Mouse (Mus musculus) hindbrain, embryonic 14.5 days (tissue): ENCODE measurements around the gene Sema6b. TPM values are rescaled to one million over a fixed set of nuclear protein-coding genes. Genes with fewer than 3 reads are reported as not detected.

Experiments used
- ATAC-seq: fragments of 200-750 bp; cut with Nextera tagmentation; 2 replicates; pipeline ENCODE4 v1.8.0; 2017; ENCODE audit warnings: moderate number of reproducible peaks, mild to moderate bottlenecking, moderate TSS enrichment, moderate library complexity; ENCODE audit not compliant: low FRiP score
- DNase-seq: peaks from one replicate; pipeline ENCODE4 v3.0.0-alpha.2; 2015; ENCODE audit warnings: low spot score
- H3K27ac ChIP-seq: fragments of 300-500 bp; sonication (generic); 2 replicates; pipeline ENCODE4 v1.5.1; 2014; ENCODE audit warnings: mild to moderate bottlenecking, moderate library complexity
- H3K27me3 ChIP-seq: fragments of 300-500 bp; sonication (generic); 2 replicates; pipeline ENCODE4 v1.6.1; 2014; ENCODE audit warnings: mild to moderate bottlenecking, low read length, mixed read lengths; ENCODE audit not compliant: control insufficient read depth, insufficient read depth
- H3K36me3 ChIP-seq: fragments of 300-500 bp; sonication (generic); replicated peaks from 2 replicates; pipeline ENCODE4 v1.6.1; 2014; ENCODE audit not compliant: control insufficient read depth, insufficient read depth
- H3K4me1 ChIP-seq: fragments of 300-500 bp; sonication (generic); replicated peaks from 2 replicates; pipeline ENCODE4 v1.6.1; 2014; ENCODE audit warnings: antibody characterized with exemption, low read length, mixed read lengths; ENCODE audit not compliant: control insufficient read depth, insufficient read depth
- H3K4me2 ChIP-seq: fragments of 300-500 bp; sonication (generic); replicated peaks from 2 replicates; pipeline ENCODE4 v1.6.1; 2014; ENCODE audit warnings: mild to moderate bottlenecking, moderate library complexity
- H3K4me3 ChIP-seq: fragments of 300-500 bp; sonication (generic); replicated peaks from 2 replicates; pipeline ENCODE4 v1.5.1; 2014; ENCODE audit warnings: mild to moderate bottlenecking, low read length
- H3K9ac ChIP-seq: fragments of 300-500 bp; sonication (generic); 2 replicates; pipeline ENCODE4 v1.6.1; 2014
- H3K9me3 ChIP-seq: fragments of 300-500 bp; sonication (generic); 2 replicates; pipeline ENCODE4 v1.6.1; 2016; ENCODE audit warnings: low read length; ENCODE audit not compliant: control insufficient read depth
- WGBS: fragments of 180-500 bp; shearing (Covaris S2); extraction: QIAGEN DNeasy Blood & Tissue Kit; methylation state at CpG from one replicate; pipeline ENCODE4 v1.1.7; 2014; 5-methylcytosine and 5-hydroxymethylcytosine counted together
- polyA plus RNA-seq: library from polyadenylated mRNA; unstranded; fragments of >200 nt; fragmentation: Nextera tagmentation; extraction: Ambion mirVana; gene quantifications from 2 replicates; pipeline ENCODE4 v1.2.1, GENCODE M21; 2014

Sema6b gene
- polyA plus RNA-seq: 18.3 and 20.5 TPM in 2 replicates

- peak within 1 kb of the TSS; percentile 87 for H3K9ac ChIP-seq
- 1% methylated on average over 76 of the region's 79 CpGs for WGBS
- H3K4me1 ChIP-seq: peaks cover 17% of the 10 kb centered on the region
- H3K36me3 ChIP-seq: no peaks in the 10 kb centered on the region
- no peaks in the 10 kb centered on the region for H3K27me3 ChIP-seq
- peak; percentile 79 for DNase-seq
- H3K4me3 ChIP-seq: peak within 1 kb of the TSS; percentile 85
- no peaks in the 10 kb centered on the region for H3K9me3 ChIP-seq
- peak within 1 kb of the TSS; percentile 78 for H3K27ac ChIP-seq
- peak; percentile 49 for ATAC-seq
- peak within 1 kb of the TSS; percentile 79 for H3K4me2 ChIP-seq
Observed at GRCm38 (mm10) chr17:56139858-56140595, at the start of gene Sema6b. Gene Sema6b, minus strand, starts transcription at chr17:56140343.

GRCm38 (mm10) chr17:56185281-56186141 lies 45.4 kb upstream of the Sema6b start:
- no peaks in the 10 kb centered on the region for H3K9me3 ChIP-seq
- no peaks in the 10 kb centered on the region for H3K27me3 ChIP-seq
- peak overlapping the region; percentile 35; the same call in 1 of the 2 replicates for H3K27ac ChIP-seq
- peaks cover 63% of the 10 kb centered on the region for H3K36me3 ChIP-seq
- 0 out of 2 replicates have a peak overlapping the region, but pooled peaks have one; percentile 11 for H3K9ac ChIP-seq
- 39% methylated on average over 11 of the region's 11 CpGs for WGBS
- H3K4me2 ChIP-seq: no peak overlapping the region
- ATAC-seq: no peak
- no peak overlapping the region for H3K4me3 ChIP-seq
- DNase-seq: no peak
- peaks cover 7% of the 10 kb centered on the region for H3K4me1 ChIP-seq

DNA sequence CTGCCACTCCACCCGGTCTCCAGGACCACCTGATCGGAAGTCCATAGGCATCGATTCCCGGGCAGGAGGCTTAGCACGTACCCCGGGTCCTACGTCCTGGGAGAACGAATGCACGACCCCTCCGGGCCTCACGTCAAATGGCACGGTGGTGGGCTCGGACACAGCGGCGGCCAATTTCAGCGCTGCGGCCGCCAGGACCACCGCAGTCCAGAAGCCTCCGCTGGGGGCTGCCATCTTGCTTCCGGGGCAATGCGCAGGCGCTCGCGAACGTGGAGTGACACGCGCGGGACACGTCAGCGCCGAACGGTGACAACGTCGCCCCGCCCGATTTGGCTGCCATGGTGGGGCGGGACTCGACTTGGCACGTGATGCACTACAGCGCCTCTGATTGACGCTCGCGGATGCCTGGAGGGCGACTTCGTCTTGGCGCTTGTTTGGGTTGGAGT lies 43.5 kb upstream of the Sema6b start, which contains the start of gene Mydgf:
TSS of gene Mydgf (minus strand) at position 263 of the 446 bp plus-strand sequence.
- WGBS: under 1% methylated on average over 47 of the region's 47 CpGs
- Histone ChIP-seq H3K27ac (peak within 1 kb of the TSS; percentile 15; the same call in 1 of the 2 replicates), H3K4me3 (peak within 1 kb of the TSS; percentile 57)

GRCm38 (mm10) chr17:56182975-56183657 lies 43.0 kb upstream of the Sema6b start:
- Histone ChIP-seq H3K4me3 (peak overlapping the region; percentile 57), H3K36me3 (peaks cover 55% of the 10 kb centered on the region)
- WGBS: 1% methylated on average over 14 of the region's 14 CpGs

More for the DNA sequence above, 43.5 kb upstream of the Sema6b start, which contains the start of gene Mydgf:
- Histone ChIP-seq H3K9me3 (no peaks in the 10 kb centered on the region), H3K9ac (peak within 1 kb of the TSS; percentile 67), H3K4me1 (peaks cover 7% of the 10 kb centered on the region), H3K36me3 (peaks cover 58% of the 10 kb centered on the region), H3K27me3 (no peaks in the 10 kb centered on the region), H3K4me2 (peak within 1 kb of the TSS; percentile 96)
- peak; percentile 95 for ATAC-seq
- peak; percentile 97 for DNase-seq

GRCm38 (mm10) chr17:56175416-56175815 lies 35.3 kb upstream of the Sema6b start:
- no peak overlapping the region for H3K4me3 ChIP-seq
- no peak for DNase-seq
- no peaks in the 10 kb centered on the region for H3K27me3 ChIP-seq
- no peak overlapping the region for H3K4me2 ChIP-seq
- H3K27ac ChIP-seq: no peak overlapping the region
- ATAC-seq: no peak
- peaks cover 53% of the 10 kb centered on the region for H3K36me3 ChIP-seq
- H3K4me1 ChIP-seq: no peaks in the 10 kb centered on the region
- 100% methylated on average over 3 of the region's 3 CpGs for WGBS
- H3K9ac ChIP-seq: no peak overlapping the region
- no peaks in the 10 kb centered on the region for H3K9me3 ChIP-seq

More at GRCm38 (mm10) chr17:56182975-56183657, 43.0 kb upstream of the Sema6b start:
- peak overlapping the region; percentile 67 for H3K9ac ChIP-seq
- H3K9me3 ChIP-seq: no peaks in the 10 kb centered on the region
- DNase-seq: no peak
- no peaks in the 10 kb centered on the region for H3K27me3 ChIP-seq
- peak; percentile 7 for ATAC-seq
- peaks cover 7% of the 10 kb centered on the region for H3K4me1 ChIP-seq
- H3K4me2 ChIP-seq: peak overlapping the region; percentile 96
- H3K27ac ChIP-seq: peak overlapping the region; percentile 15; the same call in 1 of the 2 replicates

- H3K9ac ChIP-seq: no peak overlapping the region
- no peaks in the 10 kb centered on the region for H3K4me1 ChIP-seq
- WGBS: 63% methylated on average over 10 of the region's 10 CpGs
- ATAC-seq (no peak), DNase-seq (no peak)
- H3K27me3 ChIP-seq: no peaks in the 10 kb centered on the region
- H3K9me3 ChIP-seq: no peaks in the 10 kb centered on the region
- no peak overlapping the region for H3K4me2 ChIP-seq
- H3K4me3 ChIP-seq: no peak overlapping the region
- H3K27ac ChIP-seq: no peak overlapping the region
- H3K36me3 ChIP-seq: peaks cover 40% of the 10 kb centered on the region
Observed at GRCm38 (mm10) chr17:56173401-56174046, 33.4 kb upstream of the Sema6b start.

- Histone ChIP-seq H3K9me3 (no peaks in the 10 kb centered on the region), H3K4me1 (no peaks in the 10 kb centered on the region), H3K36me3 (peaks cover 25% of the 10 kb centered on the region), H3K4me2 (no peak overlapping the region), H3K4me3 (no peak overlapping the region), H3K27me3 (no peaks in the 10 kb centered on the region), H3K9ac (no peak overlapping the region), H3K27ac (no peak overlapping the region)
- no peak for ATAC-seq
- 92% methylated on average over 17 of the region's 17 CpGs for WGBS
- no peak for DNase-seq
Observed at GRCm38 (mm10) chr17:56171881-56172280, 31.7 kb upstream of the Sema6b start.

- no peaks in the 10 kb centered on the region for H3K4me1 ChIP-seq
- no peak overlapping the region for H3K4me3 ChIP-seq
- no peaks in the 10 kb centered on the region for H3K9me3 ChIP-seq
- H3K27ac ChIP-seq: no peak overlapping the region
- no peak overlapping the region for H3K4me2 ChIP-seq
- DNase-seq: no peak
- peaks cover 21% of the 10 kb centered on the region for H3K36me3 ChIP-seq
- H3K9ac ChIP-seq: no peak overlapping the region
- 69% methylated on average over 9 of the region's 9 CpGs for WGBS
- H3K27me3 ChIP-seq: no peaks in the 10 kb centered on the region
- no peak for ATAC-seq
Observed at GRCm38 (mm10) chr17:56171456-56171855, 31.3 kb upstream of the Sema6b start.
